Mouse (Mus musculus): Measurements from ENCODE around the gene Pigz.

The Pigz gene

GRCm38 (mm10) chr16:31933751-31934549, at the start of gene Pigz:
TSS of gene Pigz (plus strand) at chr16:31933851.
- DNase-seq: peak; percentile 80

DNA sequence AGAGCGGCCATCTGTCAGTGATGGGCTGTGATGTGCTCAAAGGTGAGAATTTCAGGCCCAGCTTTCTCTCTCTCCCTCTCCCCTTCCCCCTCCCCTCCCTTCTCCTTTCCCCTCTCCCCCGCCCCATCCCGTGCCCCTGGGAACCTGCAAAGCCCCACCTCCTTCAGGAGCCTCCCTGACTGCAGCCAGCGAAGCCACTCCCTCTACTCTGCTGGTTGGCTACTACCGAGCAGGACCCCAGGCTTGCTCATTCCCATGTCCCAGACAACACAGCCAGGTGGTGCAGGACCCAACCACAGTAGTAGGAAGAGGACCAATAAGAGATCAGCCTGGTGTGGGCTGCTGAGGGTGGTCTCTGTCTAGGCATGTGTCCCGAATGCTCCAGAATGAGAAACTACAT, 49.7 kb upstream of the Pigz start:
- no peak for DNase-seq

DNA sequence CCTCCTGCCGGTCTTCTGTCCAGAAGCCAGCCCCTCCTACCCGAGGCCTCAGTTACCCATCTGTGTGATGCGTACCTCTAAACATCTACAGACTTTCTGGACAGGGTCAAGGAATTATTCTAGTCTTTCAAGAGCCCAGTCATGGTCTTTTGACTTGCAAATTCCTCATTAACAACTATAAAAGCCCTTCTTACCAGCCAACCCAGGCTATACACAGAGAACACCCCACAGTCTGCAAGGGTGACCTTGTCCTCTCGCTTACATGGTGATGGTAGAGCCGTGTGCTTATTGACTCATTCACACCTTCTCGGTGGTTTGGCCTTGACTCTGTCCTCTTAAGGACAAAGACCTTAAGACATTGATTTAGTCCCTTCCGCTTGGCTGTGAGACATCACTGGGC, 42.7 kb upstream of the Pigz start:
- DNase-seq: no peak

DNA sequence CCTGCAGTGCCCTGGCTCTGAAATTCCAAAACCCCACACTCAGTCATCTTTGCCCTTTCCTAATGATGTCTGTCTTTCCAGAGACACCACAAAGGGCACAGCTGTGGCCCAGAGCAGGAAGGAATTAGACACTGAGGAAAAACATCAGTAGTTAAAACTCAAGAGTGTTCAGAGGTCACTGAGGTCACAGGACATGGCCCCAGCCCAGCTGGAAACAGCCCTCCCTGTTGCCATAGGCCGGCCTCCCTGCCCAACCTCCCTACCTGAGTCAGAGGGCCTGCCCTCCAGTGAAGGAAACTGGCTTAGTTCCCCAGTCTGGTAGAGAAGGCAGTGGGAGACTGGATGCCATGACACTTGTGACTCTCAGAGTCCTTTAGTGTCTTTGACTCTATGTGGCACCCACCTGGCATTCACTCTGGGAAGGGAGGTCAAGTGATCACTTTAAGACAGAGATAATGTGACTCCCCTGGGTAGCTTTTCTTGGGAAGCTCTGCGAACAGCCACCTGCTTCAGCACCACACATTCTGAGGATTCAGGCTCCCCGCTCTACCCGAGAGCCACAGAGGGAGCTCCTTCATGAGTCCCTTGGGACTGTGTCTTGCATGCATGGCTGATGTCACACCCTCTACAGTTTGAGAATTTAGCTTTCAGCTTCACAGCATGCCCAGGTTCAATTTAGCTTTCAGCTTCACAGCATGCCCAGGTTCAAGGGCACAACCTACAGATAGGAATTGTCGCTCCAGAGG, 40.1 kb upstream of the Pigz start:
- DNase-seq: no peak

DNA sequence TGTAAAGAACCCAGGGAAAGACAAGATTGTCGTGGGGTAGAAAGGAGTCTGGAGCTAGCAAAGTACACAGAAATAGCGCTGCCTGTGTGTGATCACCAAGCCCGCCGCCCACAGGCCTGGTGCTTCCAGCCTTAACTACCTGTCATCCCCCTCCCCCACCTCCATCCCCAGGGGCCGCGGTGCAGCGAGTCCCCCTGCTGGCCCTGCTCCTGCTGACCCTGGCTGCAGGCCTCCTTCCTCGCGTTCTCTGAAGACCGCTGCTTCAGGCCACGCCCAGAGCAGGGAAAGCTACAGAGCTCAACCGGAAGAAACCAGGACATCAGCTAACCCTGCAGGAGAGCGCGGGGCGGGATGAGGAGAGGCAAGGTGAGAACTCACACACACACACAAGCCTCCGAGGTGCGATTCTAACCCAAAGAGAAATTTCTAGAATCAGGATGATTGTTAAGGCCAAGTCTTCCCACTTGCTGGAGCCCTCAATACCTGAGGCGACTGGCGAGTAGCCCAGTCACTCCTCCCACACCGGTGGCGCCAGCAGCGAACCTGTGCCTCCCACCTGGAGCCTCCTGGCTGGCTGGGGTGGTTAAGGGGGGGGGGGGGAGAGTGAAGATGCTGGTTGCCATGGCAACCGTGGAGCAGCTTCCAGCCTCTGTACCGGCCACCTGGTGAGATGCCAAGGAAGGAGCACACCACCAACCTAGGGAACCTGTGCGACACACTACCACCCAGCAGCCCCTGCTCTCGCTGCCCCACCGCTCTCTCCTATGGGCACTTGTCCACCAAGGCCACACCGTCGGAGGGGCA, 36.5 kb upstream of the Pigz start:
- DNase-seq: peak; percentile 53

- no peak for DNase-seq
Measured at GRCm38 (mm10) chr16:31898546-31899326, 34.9 kb upstream of the Pigz start.

DNA sequence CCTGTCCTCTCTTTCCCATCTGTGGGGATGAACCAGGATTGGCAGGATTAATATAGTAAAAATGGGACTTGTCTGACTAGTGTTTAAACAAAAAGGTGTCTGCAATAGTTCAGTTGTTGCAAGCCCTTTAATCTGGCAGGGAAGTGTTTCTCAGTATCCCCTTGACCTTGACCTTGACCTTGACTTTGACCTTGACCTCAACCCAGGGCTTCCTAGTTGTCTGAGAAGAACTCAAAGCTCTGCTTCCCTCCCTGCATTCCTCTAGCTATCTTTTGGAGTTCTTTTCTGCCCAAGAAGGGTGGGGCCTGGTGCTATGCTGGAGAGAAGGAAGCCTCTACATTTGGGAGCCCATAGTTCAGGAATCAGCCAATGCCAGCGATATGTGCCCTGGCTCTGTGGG, 31.8 kb upstream of the Pigz start:
- DNase-seq: no peak

- no peak for DNase-seq
Measured at GRCm38 (mm10) chr16:31903239-31903638, 30.4 kb upstream of the Pigz start.

- DNase-seq: no peak
Measured at GRCm38 (mm10) chr16:31905331-31905730, 28.3 kb upstream of the Pigz start.

DNA sequence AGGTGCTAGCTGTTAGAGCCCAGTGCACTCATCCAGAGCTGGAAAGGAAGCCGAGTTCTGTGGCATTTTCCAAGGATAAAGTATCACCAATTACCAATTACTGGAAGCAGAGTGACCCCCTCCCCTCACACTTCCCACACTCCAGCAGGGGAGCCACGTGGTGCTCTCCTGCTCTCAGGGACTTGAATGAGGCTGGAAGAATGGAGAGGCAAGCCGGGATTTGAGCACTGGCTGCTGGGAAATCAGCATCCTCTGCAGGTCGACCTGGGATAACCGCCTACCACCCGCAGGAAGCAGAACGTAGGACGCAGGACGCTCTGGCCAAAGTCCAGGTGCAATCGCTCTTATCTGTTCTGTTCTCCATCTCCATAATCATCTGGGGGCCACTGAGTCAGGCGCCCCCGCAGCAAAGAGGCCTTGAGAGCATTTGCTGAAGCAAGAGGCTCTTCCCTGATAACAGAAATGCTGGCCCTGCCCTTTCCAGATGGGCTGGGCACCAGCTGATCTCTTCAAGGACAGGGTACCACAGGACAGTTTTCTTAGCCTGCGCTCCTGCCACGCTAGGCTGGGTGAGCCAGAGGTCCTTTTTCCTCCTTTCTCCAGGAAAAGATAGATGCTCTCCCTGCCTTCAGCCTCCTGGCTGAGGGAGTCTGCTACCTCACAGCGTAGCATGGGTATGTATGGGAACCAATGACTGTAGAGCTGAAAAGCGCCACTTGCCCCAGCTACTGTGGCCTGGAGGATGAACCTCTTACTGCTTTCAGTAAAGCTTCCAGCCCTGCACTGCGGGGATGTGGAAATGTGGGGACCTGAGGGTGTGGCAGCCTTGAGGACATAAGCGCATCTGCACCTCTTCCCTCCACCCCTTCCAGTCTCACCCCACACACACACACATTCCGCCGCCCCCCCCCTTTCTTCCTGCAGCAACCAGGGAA, 27.5 kb upstream of the Pigz start:
- no peak for DNase-seq

DNA sequence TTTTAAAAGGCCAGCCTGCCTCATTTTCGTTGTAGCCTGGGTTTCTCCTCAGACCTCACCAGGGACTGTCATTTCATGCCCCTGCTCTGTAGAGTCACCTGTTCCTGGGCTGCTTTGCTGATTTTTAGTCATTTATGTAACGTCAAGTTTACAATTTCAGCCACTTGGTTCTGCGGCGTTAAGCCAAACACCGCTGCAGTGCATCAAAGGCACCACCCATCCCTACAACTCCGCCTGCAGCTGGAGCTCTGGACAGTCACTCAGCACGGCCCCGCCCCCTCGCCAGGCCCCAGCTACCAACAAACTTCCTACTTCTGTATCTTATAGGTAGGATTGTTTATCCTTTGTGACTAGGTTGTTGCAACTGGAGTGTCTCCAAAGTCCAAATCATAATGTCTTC, 26.8 kb upstream of the Pigz start:
- no peak for DNase-seq

- no peak for DNase-seq
Measured at GRCm38 (mm10) chr16:31908959-31909358, 24.7 kb upstream of the Pigz start.

DNA sequence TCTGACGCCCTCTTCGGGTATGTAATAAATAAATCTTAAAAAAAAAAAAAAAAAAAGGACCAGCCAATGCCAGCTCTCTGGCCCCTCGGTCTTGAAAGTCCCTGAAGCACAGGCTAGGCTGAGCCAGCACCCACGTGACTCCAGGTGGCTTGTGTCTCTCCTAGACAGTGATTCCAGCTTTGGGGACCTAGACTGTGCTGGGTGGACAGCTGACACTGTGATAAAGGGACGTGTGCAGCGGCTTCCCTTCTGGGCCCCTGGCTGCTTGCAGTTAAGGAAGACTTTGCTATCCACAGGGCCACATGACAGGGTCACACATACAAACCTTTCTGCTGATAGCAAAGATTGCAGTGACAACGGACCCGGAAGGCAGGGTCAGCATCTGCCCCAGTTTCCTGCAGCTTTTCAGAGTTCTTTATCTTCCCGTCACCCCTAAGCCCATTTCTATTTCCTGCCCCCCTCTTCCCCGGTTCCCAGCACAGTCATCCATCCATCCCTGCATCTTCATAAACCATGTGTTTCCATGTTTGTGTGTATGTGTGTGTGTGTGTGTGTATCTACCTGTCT, 23.3 kb upstream of the Pigz start:
- no peak for DNase-seq

DNA sequence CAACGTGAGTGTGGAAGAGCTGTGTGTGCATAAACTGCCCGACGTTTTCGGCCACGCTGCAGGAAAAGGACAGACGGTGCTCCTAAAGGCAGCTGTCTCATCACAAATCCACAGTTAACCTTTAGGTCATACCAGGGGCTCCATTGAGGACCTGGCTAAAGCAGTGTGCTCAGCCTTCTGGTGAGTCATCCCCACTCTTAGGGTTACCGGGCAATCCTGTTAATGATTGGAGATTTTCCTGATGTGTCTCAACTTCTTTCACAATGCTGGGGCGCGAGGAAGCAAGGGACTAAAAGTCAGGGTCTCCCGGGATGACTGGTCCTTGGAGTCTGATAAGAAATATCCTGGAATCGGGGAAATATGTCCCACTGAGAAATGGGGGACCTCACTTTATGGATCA, 15.9 kb upstream of the Pigz start:
- DNase-seq: no peak

DNA sequence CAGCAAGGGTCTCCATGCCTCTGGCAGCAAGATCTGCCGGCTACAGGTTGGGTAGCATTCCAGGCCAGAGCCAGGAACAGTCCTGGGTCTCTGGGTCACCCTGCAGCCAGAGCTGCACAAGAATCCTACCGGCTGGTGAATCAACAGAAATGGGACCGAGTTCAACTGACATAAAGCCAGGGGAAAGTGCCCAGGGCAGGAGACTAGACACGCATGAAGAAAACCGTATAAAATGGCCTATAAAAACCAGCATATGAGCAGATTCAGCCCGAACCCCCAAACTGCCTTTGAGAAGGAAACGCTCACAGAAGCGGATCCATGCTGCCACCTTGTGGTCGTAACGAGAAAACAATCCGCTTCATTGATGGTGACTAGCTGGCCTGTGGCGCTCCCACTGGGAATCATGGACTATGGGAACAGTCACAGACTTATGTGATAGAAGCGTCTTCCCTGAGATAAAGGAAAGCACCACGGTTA, 15.4 kb upstream of the Pigz start:
- peak; percentile 85 for DNase-seq

DNA sequence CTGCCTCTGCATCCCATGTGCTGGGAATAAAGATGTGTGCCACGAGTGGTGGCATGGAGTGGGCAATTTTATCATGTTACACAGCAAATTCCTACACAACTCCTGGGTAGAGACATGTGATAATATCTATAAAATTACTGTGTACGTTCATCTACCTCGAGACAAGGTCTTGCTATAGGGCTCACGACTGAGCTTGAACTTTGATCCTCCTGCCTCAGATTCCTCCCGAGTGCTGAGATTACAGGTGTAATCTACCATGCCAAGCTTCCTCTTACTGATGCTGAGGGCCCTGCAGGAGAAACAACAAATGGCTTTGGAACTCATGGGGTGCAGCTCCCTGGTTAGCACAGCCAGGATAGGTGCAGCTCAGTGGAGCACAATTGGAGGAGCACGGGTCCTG, 9.3 kb upstream of the Pigz start:
- no peak for DNase-seq

DNA sequence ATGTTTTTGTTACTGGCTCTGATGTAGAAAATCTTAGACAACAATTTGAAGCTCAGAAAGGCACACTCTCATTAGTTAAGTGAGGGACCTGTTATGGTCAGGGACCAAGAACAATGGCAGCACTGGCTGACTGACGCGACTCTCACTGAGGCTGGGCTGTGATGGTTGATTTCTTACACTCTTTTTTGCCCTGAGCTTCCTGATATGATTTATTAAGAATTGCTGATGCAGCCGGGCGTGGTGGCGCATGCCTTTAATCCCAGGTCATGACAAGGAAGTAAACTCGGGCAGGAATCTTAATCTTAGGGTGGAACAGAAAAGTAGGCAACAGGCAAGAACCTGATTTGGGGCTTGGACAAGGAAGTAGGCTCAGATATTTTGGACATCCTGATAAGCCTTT, 7.6 kb upstream of the Pigz start:
- no peak for DNase-seq

DNA sequence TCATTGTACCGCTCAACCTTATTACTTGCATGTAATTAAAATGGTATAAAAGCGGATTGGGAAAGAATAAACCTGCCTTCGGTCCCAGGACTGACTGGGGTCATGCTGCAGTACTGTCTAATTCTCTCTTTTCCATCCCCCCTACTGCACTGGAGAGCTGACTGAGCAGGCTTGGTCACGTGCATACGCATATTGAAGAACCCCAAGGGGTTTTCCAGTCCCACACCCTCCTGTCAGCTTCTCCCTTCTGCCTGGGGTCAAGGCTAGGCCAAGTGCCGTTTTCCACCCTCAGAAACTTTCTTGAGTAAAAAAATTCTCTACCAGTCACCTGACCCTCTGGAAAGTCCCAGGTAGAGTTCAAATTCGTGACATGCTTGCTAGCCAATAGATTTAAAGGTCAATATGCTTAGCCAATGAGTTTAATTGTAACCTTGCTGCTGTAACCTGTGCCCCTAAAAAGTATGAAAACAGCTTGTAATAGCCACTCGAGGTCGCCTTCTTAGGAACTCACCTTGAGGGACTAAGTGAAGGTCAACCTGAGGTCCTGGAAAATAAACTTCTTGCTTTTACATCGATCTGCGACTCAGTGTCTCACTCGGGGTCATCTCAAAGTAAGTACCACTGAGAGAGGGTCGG, 7.0 kb upstream of the Pigz start:
- DNase-seq: no peak

- DNase-seq: no peak
Measured at GRCm38 (mm10) chr16:31927412-31927811, 6.2 kb upstream of the Pigz start.

DNA sequence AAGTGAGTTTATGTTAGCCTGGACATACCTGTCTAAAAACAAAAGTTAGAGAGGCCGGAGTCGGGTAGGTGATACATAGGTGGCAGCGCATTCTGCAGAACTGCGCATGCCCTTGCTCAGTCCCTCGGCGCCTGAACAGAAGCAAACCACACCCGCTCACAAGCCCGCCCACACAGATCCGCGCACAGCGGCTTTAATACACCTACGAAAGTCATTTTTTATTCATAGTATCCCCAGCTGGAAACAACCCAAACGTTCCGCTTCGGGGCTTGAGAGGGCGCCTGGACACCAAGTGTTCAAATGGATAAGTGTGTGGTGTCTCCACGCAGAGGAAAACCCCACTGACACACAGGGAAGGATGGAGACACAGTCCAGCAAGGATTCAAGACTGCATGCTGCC, 2.3 kb upstream of the Pigz start:
- no peak for DNase-seq

DNA sequence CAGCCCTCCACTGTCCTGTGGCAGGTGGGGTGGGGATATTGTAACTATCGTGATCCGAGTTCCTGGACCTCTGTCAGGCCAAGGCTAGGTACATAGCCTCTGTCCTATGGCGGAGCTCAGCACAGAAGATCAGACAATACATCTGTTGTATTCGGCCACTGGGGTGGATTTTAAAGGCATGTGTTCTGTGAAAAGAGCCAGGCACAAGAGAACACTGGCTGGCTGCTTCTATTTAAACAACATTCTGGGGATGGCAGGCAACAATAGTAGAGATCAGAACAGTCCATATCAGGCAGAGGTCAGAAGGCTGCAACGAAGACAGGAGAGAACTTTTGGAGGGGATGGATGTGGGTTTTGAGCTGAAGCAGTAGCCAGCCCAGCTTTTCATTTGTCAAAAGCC, 1.4 kb upstream of the Pigz start:
- peak; percentile 34 for DNase-seq

All from cerebellum, adult 11 months (tissue).